27 mouse cellular contexts compared by ENCODE assay signal in the genomic region with DNA sequence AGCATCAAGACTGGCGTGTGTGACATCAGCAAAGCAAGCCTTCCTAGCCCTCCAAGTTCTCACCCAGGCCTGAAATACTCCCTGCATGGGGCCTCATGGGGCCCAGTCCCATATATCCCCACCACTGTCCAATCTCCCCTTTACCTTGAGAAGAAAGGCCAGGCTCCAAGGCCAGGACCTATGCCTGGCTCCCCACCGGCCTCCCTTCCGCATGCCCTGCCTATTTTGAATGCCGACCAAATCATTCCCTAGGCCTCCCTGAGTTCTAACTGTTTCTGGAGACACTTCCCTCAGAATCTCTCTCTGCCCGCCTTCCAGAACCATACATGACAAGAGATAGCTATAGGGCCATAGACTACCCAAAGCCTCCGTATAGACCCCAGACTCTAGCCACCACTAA. TPM values are rescaled to one million over a fixed set of nuclear protein-coding genes. Genes with fewer than 3 reads are reported as not detected.
DNase-seq lines count a peak whose midpoint lies in the region; ATAC-seq lines count a peak whose summit lies in the region.
"Had no signal": no experiment of that assay in that cellular context is flagged by ENCODE, and none has a peak within 500 bp of the region (broad histone marks: within the 10 kb centered on the region; RNA-seq: fewer than 3 reads in every experiment).

No protein-coding gene starts in this region.

- H3K36me3 ChIP-seq in heart, embryonic 10.5 days, result peaks cover 4% of the 10 kb centered on the region; the same call in 1 of the 2 replicates
- H3K36me3 ChIP-seq in intestine, embryonic 16.5 days (ENCODE audit: control insufficient read depth, insufficient read depth, low read length), result no peaks in the 10 kb centered on the region
- H3K36me3 ChIP-seq in limb, embryonic 10.5 days, result peaks cover 9% of the 10 kb centered on the region
- H3K36me3 ChIP-seq: embryonic facial prominence, embryonic 12.5 days; embryonic facial prominence, embryonic 15.5 days; heart, embryonic 13.5 days; hindbrain, embryonic 13.5 days had no signal

- H3K4me1 ChIP-seq in heart, embryonic 10.5 days, result peaks cover 15% of the 10 kb centered on the region
- H3K4me1 ChIP-seq in intestine, embryonic 16.5 days (ENCODE audit: control insufficient read depth, insufficient read depth, low read length), result peaks cover 16% of the 10 kb centered on the region
- peaks cover 21% of the 10 kb centered on the region for H3K4me1 ChIP-seq in limb, embryonic 10.5 days
- H3K4me1 ChIP-seq: embryonic facial prominence, embryonic 12.5 days; embryonic facial prominence, embryonic 15.5 days had no signal

- H3K9ac ChIP-seq in intestine, embryonic 16.5 days (ENCODE audit: low read depth, low read length), result peak overlapping the region; percentile 25; the same call in 1 of the 2 replicates
- H3K9ac ChIP-seq: embryonic facial prominence, embryonic 12.5 days; embryonic facial prominence, embryonic 15.5 days; forebrain, postnatal 0 days; heart, embryonic 13.5 days; hindbrain, embryonic 13.5 days had no signal

- peak; percentile 58 for DNase-seq in heart, embryonic 10.5 days (ENCODE audit: low spot score)
- no peak for DNase-seq in heart, adult 8-10 months (ENCODE audit: low spot score)
- no peak for DNase-seq in limb, embryonic 10.5 days (ENCODE audit: low spot score)
- DNase-seq in gastrocnemius, postnatal 25 days, result no peak
- no peak for DNase-seq in ovary, postnatal 10 days (ENCODE audit: low spot score)
- DNase-seq: adrenal gland, postnatal 10 days; adrenal gland, postnatal 36 days; cerebellum, adult 11 months; cerebellum, adult 2 months; cerebellum, adult 9-11 months; cerebellum, postnatal 25 days; forebrain, postnatal 0 days; gastrocnemius, adult 2 months; gastrocnemius, postnatal 14 days; heart, postnatal 14 days; heart, postnatal 4 days; kidney, adult 11 months had no signal

- no peaks in the 10 kb centered on the region for H3K27me3 ChIP-seq in heart, embryonic 10.5 days (ENCODE audit: insufficient read depth, poor library complexity, severe bottlenecking)
- H3K27me3 ChIP-seq in intestine, embryonic 16.5 days (replicated peaks; ENCODE audit: control insufficient read depth, insufficient read depth, low read length), result no peaks in the 10 kb centered on the region
- H3K27me3 ChIP-seq in limb, embryonic 10.5 days (ENCODE audit: low read depth, poor library complexity, severe bottlenecking), result no peaks in the 10 kb centered on the region
- H3K27me3 ChIP-seq: embryonic facial prominence, embryonic 12.5 days; embryonic facial prominence, embryonic 15.5 days; heart, embryonic 13.5 days; hindbrain, embryonic 13.5 days had no signal

- no peak for ATAC-seq in intestine, embryonic 16.5 days
- ATAC-seq: activated CD4-positive, CD25-positive, alpha-beta regulatory T cell, adult 4 months; CD4-positive, CD25-positive, alpha-beta regulatory T cell, adult 4 months; forebrain, embryonic 14.5 days; forebrain, postnatal 0 days; hindbrain, embryonic 16.5 days had no signal

- H3K4me2 ChIP-seq in intestine, embryonic 16.5 days (ENCODE audit: low read depth, low read length), result peak overlapping the region; percentile 19; the same call in 1 of the 2 replicates
- H3K4me2 ChIP-seq: embryonic facial prominence, embryonic 12.5 days; embryonic facial prominence, embryonic 15.5 days; heart, embryonic 13.5 days; hindbrain, embryonic 13.5 days had no signal

- H3K4me3 ChIP-seq in heart, embryonic 10.5 days, result no peak overlapping the region
- no peak overlapping the region for H3K4me3 ChIP-seq in intestine, embryonic 16.5 days (ENCODE audit: low read length)
- no peak overlapping the region for H3K4me3 ChIP-seq in limb, embryonic 10.5 days
- H3K4me3 ChIP-seq: embryonic facial prominence, embryonic 12.5 days; embryonic facial prominence, embryonic 15.5 days; gastrocnemius, adult 2 months; heart, embryonic 13.5 days; hindbrain, embryonic 13.5 days had no signal

- H3K9me3 ChIP-seq in heart, embryonic 10.5 days, result no peaks in the 10 kb centered on the region
- H3K9me3 ChIP-seq in intestine, embryonic 16.5 days (ENCODE audit: control insufficient read depth, low read length), result no peaks in the 10 kb centered on the region
- H3K9me3 ChIP-seq in limb, embryonic 10.5 days (replicated peaks), result no peaks in the 10 kb centered on the region
- H3K9me3 ChIP-seq: embryonic facial prominence, embryonic 12.5 days; embryonic facial prominence, embryonic 15.5 days; heart, embryonic 13.5 days; hindbrain, embryonic 13.5 days had no signal

- WGBS in heart, embryonic 10.5 days, result 86% methylated on average over 6 of the region's 6 CpGs
- WGBS in intestine, embryonic 16.5 days, result 83% methylated on average over 6 of the region's 6 CpGs
- 87% methylated on average over 6 of the region's 6 CpGs for WGBS in limb, embryonic 10.5 days

- no peak overlapping the region for H3K27ac ChIP-seq in heart, embryonic 10.5 days
- peak overlapping the region; percentile 20 for H3K27ac ChIP-seq in intestine, embryonic 16.5 days (ENCODE audit: low read length)
- H3K27ac ChIP-seq in limb, embryonic 10.5 days, result peak overlapping the region; percentile 21; the same call in 1 of the 2 replicates
- H3K27ac ChIP-seq: embryonic facial prominence, embryonic 12.5 days; embryonic facial prominence, embryonic 15.5 days; gastrocnemius, adult 2 months; heart, embryonic 13.5 days; hindbrain, embryonic 13.5 days had no signal

RNA-seq across cellular contexts. Expression of a gene that starts 49.1 kb away (rescaled TPM):
- 5.5 TPM in 2 replicates for polyA plus RNA-seq in heart, embryonic 10.5 days (2016; fragmentation: Nextera tagmentation; extraction: Ambion mirVana)
- 1 to 10 TPM in 1 of 4 experiments, under 1 TPM in 3; 0.16 to 1.2 (median 0.64) TPM for total RNA-seq in heart, adult 8-10 months (2022)
- polyA plus RNA-seq in intestine, embryonic 16.5 days (2015; fragmentation: Nextera tagmentation; extraction: Ambion mirVana), result 3.8 and 5.4 TPM in 2 replicates
- 16.9 and 17.4 TPM in 2 replicates for polyA plus RNA-seq in limb, embryonic 10.5 days (2016; fragmentation: Nextera tagmentation; extraction: Ambion mirVana)
- under 1 TPM; 0.56 to 0.67 TPM for total RNA-seq in gastrocnemius, postnatal 25 days (2021)
- total RNA-seq: MEL had no signal

RNA-seq across cellular contexts. Expression of a gene that starts 59.2 kb away (rescaled TPM):
- 52.8 and 63.4 TPM in 2 replicates for polyA plus RNA-seq in heart, embryonic 10.5 days (2016; fragmentation: Nextera tagmentation; extraction: Ambion mirVana)
- 10 to 100 TPM; 86.4 to 90.4 (median 88.2) TPM for total RNA-seq in heart, adult 8-10 months (2022)
- 28.9 and 29.5 TPM in 2 replicates for polyA plus RNA-seq in intestine, embryonic 16.5 days (2015; fragmentation: Nextera tagmentation; extraction: Ambion mirVana)
- polyA plus RNA-seq in limb, embryonic 10.5 days (2016; fragmentation: Nextera tagmentation; extraction: Ambion mirVana), result 67.3 and 67.5 TPM in 2 replicates
- total RNA-seq in gastrocnemius, postnatal 25 days (2021), result 100 to 1,000 TPM in 1 of 2 experiments, 10 to 100 TPM in 1; 96.4 to 114 TPM
